Mouse (Mus musculus): ENCODE results near the gene 1700024B05Rik.
"Not testable (repeated sequence)": the region's sequence is repeated elsewhere in the genome, so short reads cannot be mapped to it uniquely, and the experiment has no call there.

1700024B05Rik gene

GRCm38 (mm10) chr14:41943695-41944094, at the start of gene 1700024B05Rik:
1700024B05Rik (plus strand) TSS chr14:41943995.
- in situ Hi-C loops (cut with MboI, MseI), result not testable (repeated sequence)

- in situ Hi-C loops (cut with MboI, MseI), result not testable (repeated sequence)
These were observed 36.6 kb upstream of the 1700024B05Rik start, which contains the start of gene Gm7980 for GRCm38 (mm10) chr14:41907190-41907589. Gm7980 (minus strand) TSS chr14:41907290.

GRCm38 (mm10) chr14:41924649-41925048, 19.1 kb upstream of the 1700024B05Rik start, which contains the start of gene 1700049E17Rik1:
1700049E17Rik1 (plus strand) TSS chr14:41924949.
- in situ Hi-C loops (cut with MboI, MseI), result loop anchor here (5.0 kb wide), 2 partner anchors 1258 to 1373 kb away; no protein-coding TSS in a partner anchor

- in situ Hi-C loops (cut with MboI, MseI), result loop anchor here (25.0 kb wide), 1 partner anchor 202 kb away; the partner anchor contains the start of genes Gm47189 and Gm7929
These were observed 20.3 kb downstream of the 1700024B05Rik start for GRCm38 (mm10) chr14:41964095-41964494.

GRCm38 (mm10) chr14:41967827-41968226, 24.0 kb downstream of the 1700024B05Rik start, which contains the start of gene Gm6401:
Gm6401 (minus strand) TSS chr14:41967927.
- in situ Hi-C loops (cut with MboI, MseI), result loop anchor here (25.0 kb wide), 1 partner anchor 206 kb away; the partner anchor contains the start of genes Gm47189 and Gm7929

- in situ Hi-C loops (cut with MboI, MseI), result loop anchor here (25.0 kb wide), 1 partner anchor 206 kb away; the partner anchor contains the start of genes Gm47189 and Gm7929
These were observed 24.8 kb downstream of the 1700024B05Rik start for GRCm38 (mm10) chr14:41968596-41968995.

GRCm38 (mm10) chr14:41983225-41983624, 39.4 kb downstream of the 1700024B05Rik start, which contains the start of gene Gm3543:
Gm3543 (minus strand) TSS chr14:41983325.
- in situ Hi-C loops (cut with MboI, MseI), result not testable (repeated sequence)

Measured in T-helper 1 cell (primary cell).